Mouse (Mus musculus) heart, adult 2 months (tissue): ENCODE results near the gene Syn3. TPM values are rescaled to one million over a fixed set of nuclear protein-coding genes. Genes with fewer than 3 reads are reported as not detected.
A peak's percentile ranks its signal among the peaks of the same experiment; 100 is the strongest.

Experiments
- DNase-seq, 2 experiments: peaks; one replicate each; pipeline ENCODE4 v3.0.0; 2021
- H3K27ac ChIP-seq: fragments of 200-600 bp; 2 replicates; pipeline ENCODE4 v1.8.1; 2022
- H3K27me3 ChIP-seq: fragments of 200-500 bp; 2 replicates; pipeline ENCODE4 v1.6.1; 2012; ENCODE audit warnings: mild to moderate bottlenecking, low read length, inconsistent platforms, mixed read lengths; ENCODE audit not compliant: control insufficient read depth, insufficient read depth
- H3K36me3 ChIP-seq: fragments of 200-500 bp; 2 replicates; pipeline ENCODE4 v1.6.1; 2012; ENCODE audit warnings: low read length, inconsistent platforms; ENCODE audit not compliant: control insufficient read depth, insufficient read depth
- H3K4me1 ChIP-seq: fragments of 200-500 bp; 2 replicates; pipeline ENCODE4 v1.6.1; 2011; ENCODE audit warnings: low read length; ENCODE audit not compliant: control insufficient read depth, insufficient read depth
- H3K4me3 ChIP-seq: fragments of 200-600 bp; 2 replicates; pipeline ENCODE4 v1.8.1; 2022
- H3K79me2 ChIP-seq: fragments of 200-500 bp; replicated peaks from 2 replicates; pipeline ENCODE4 v1.6.1; 2012; ENCODE audit warnings: mild to moderate bottlenecking, inconsistent platforms, low read length, moderate library complexity, mixed read lengths; ENCODE audit not compliant: control insufficient read depth, insufficient read depth
- H3K9ac ChIP-seq: fragments of 200-500 bp; 2 replicates; pipeline ENCODE4 v1.6.1; 2012; ENCODE audit warnings: low read depth, mild to moderate bottlenecking, control low read depth, inconsistent platforms, low read length, mixed read lengths
- CTCF ChIP-seq: fragments of 200-600 bp; IDR thresholded peaks from 2 replicates; pipeline ENCODE4 v1.8.1; 2022; ENCODE audit warnings: antibody characterized with exemption, mild to moderate bottlenecking, moderate library complexity
- EP300 ChIP-seq: fragments of 200-500 bp; IDR thresholded peaks from 2 replicates; pipeline ENCODE4 v1.6.1; 2011; ENCODE audit warnings: low read depth, low read length, control low read depth; ENCODE audit not compliant: insufficient read depth
- POLR2A ChIP-seq: fragments of 200-500 bp; IDR thresholded peaks from 2 replicates; pipeline ENCODE4 v1.6.1; 2011; ENCODE audit warnings: mild to moderate bottlenecking, low read depth, low read length, control low read depth; ENCODE audit not compliant: insufficient read depth
- WGBS: fragments of 180-500 bp; shearing (Covaris S2); methylation state at CpG from one replicate; pipeline ENCODE4 v1.1.7; 2018; 5-methylcytosine and 5-hydroxymethylcytosine counted together
- intact Hi-C: fragments of 180-260 bp; cut with DNase I; formaldehyde crosslinking; loops from one replicate; pipeline ENCODE4 v1.15.1; 2025
- polyA plus RNA-seq: library from polyadenylated mRNA; depleted of rRNA; stranded (reverse); fragments of >200 nt; gene quantifications from 2 replicates; pipeline ENCODE4 v1.2.3, GENCODE M21; 2012
- total RNA-seq, 2 experiments: library from RNA; stranded (reverse); gene quantifications; 2 replicates each; pipeline ENCODE4 v1.2.3; 2021

Syn3 gene
- total and polyA plus RNA-seq, 3 experiments = 0.31 to 0.75 (median 0.41) TPM

- WGBS = 92% methylated on average over 11 of the region's 11 CpGs
- no peak for DNase-seq
- Histone ChIP-seq H3K27ac (no peak overlapping the region), H3K79me2 (no peaks in the 10 kb centered on the region), H3K9ac (no peak overlapping the region), H3K36me3 (no peaks in the 10 kb centered on the region), H3K4me1 (peaks cover under 1% of the 10 kb centered on the region; the same call in 1 of the 2 replicates), H3K27me3 (no peaks in the 10 kb centered on the region), H3K4me3 (no peak overlapping the region)
- TF ChIP-seq POLR2A (no peak), EP300 (no peak), CTCF (no peak)
- intact Hi-C loops = no loop called here
These were observed 441.4 kb downstream of the Syn3 start for GRCm38 (mm10) chr10:86057286-86057685.

GRCm38 (mm10) chr10:86056297-86056903 lies 442.3 kb downstream of the Syn3 start:
- TF ChIP-seq POLR2A = no peak
- peak; percentile 25 for TF ChIP-seq CTCF
- TF ChIP-seq EP300 = no peak
- Histone ChIP-seq H3K27ac (no peak overlapping the region), H3K4me3 (no peak overlapping the region), H3K4me1 (no peaks in the 10 kb centered on the region), H3K9ac (no peak overlapping the region), H3K36me3 (no peaks in the 10 kb centered on the region), H3K79me2 (no peaks in the 10 kb centered on the region), H3K27me3 (no peaks in the 10 kb centered on the region)
- no peak for DNase-seq
- 72% methylated on average over 8 of the region's 8 CpGs for WGBS
- intact Hi-C loops = no loop called here

GRCm38 (mm10) chr10:86052818-86053522 lies 445.7 kb downstream of the Syn3 start:
- WGBS = 77% methylated on average over 10 of the region's 10 CpGs
- TF ChIP-seq POLR2A (no peak), EP300 (no peak), CTCF (no peak)

GRCm38 (mm10) chr10:86050522-86050921 lies 448.2 kb downstream of the Syn3 start:
- intact Hi-C loops = no loop called here
- WGBS = 88% methylated on average over 2 of the region's 2 CpGs
- H3K4me3 ChIP-seq = no peak overlapping the region
- H3K9ac ChIP-seq = no peak overlapping the region
- H3K79me2 ChIP-seq = no peaks in the 10 kb centered on the region
- no peak for DNase-seq
- H3K4me1 ChIP-seq = no peaks in the 10 kb centered on the region
- no peak overlapping the region for H3K27ac ChIP-seq
- H3K36me3 ChIP-seq = no peaks in the 10 kb centered on the region
- no peaks in the 10 kb centered on the region for H3K27me3 ChIP-seq
- no peak for TF ChIP-seq POLR2A
- no peak for TF ChIP-seq CTCF

More at GRCm38 (mm10) chr10:86052818-86053522, 445.7 kb downstream of the Syn3 start:
- intact Hi-C loops = no loop called here
- Histone ChIP-seq H3K4me1 (no peaks in the 10 kb centered on the region), H3K36me3 (no peaks in the 10 kb centered on the region), H3K27ac (no peak overlapping the region), H3K79me2 (no peaks in the 10 kb centered on the region), H3K27me3 (no peaks in the 10 kb centered on the region), H3K9ac (no peak overlapping the region), H3K4me3 (no peak overlapping the region)
- DNase-seq = no peak

GRCm38 (mm10) chr10:86047786-86048185 lies 450.9 kb downstream of the Syn3 start:
- WGBS = 76% methylated on average over 9 of the region's 9 CpGs
- TF ChIP-seq EP300 = no peak
- TF ChIP-seq POLR2A = no peak
- TF ChIP-seq CTCF = no peak
- H3K79me2 ChIP-seq = no peaks in the 10 kb centered on the region
- no peaks in the 10 kb centered on the region; the same call in 1 of the 2 replicates for H3K36me3 ChIP-seq
- no peak overlapping the region for H3K9ac ChIP-seq
- H3K27ac ChIP-seq = no peak overlapping the region
- no peak for DNase-seq
- H3K27me3 ChIP-seq = no peaks in the 10 kb centered on the region
- H3K4me3 ChIP-seq = no peak overlapping the region
- intact Hi-C loops = no loop called here
- no peaks in the 10 kb centered on the region for H3K4me1 ChIP-seq

- Histone ChIP-seq H3K9ac (no peak overlapping the region), H3K36me3 (no peaks in the 10 kb centered on the region; the same call in 1 of the 2 replicates), H3K4me3 (no peak overlapping the region), H3K27ac (no peak overlapping the region), H3K79me2 (no peaks in the 10 kb centered on the region), H3K27me3 (no peaks in the 10 kb centered on the region), H3K4me1 (no peaks in the 10 kb centered on the region)
- DNase-seq = no peak
- intact Hi-C loops = no loop called here
- 100% methylated on average over 1 of the region's 1 CpGs for WGBS
- TF ChIP-seq CTCF (no peak), EP300 (no peak), POLR2A (no peak)
These were observed 452.3 kb downstream of the Syn3 start for GRCm38 (mm10) chr10:86046371-86046770.
